Mouse (Mus musculus) MEL (cell line): Measurements from ENCODE around the gene Arel1. TPM values are rescaled to one million over a fixed set of nuclear protein-coding genes. Genes with fewer than 3 reads are reported as not detected.

ENCODE experiments used
- DNase-seq: peaks from one replicate; pipeline ENCODE4 v3.0.0; 2011; ENCODE audit warnings: low read depth, low spot score
- H3K27ac ChIP-seq: 2 replicates; pipeline ENCODE4 v1.5.1; 2012; ENCODE audit warnings: low read depth, mild to moderate bottlenecking, control low read depth, low read length, moderate library complexity; ENCODE audit not compliant: control insufficient read depth
- H3K27me3 ChIP-seq, 2 experiments: fragments of 150-350 bp in 1 of 2; sonication (generic) in 1 of 2; 2 replicates each; pipeline ENCODE4 v1.6.1; 2012; ENCODE audit warnings: low read length in 2 of 2, mild to moderate bottlenecking in 2 of 2, improper control_type of control experiment in 1 of 2, moderate library complexity in 1 of 2; ENCODE audit not compliant: insufficient read depth in 2 of 2, control insufficient read depth in 1 of 2
- H3K36me3 ChIP-seq, 2 experiments: 2 replicates each; pipeline ENCODE4 v1.6.1; 2012 to 2014; ENCODE audit warnings: low read length in 2 of 2, improper control_type of control experiment in 1 of 2, inconsistent platforms in 1 of 2, mild to moderate bottlenecking in 1 of 2; ENCODE audit not compliant: insufficient read depth in 2 of 2, control insufficient read depth in 1 of 2
- H3K4me1 ChIP-seq, 2 experiments: fragments of 150-350 bp in 1 of 2; sonication (generic) in 1 of 2; 2 replicates each; pipeline ENCODE4 v1.6.1; 2012; ENCODE audit warnings: low read length in 2 of 2, improper control_type of control experiment in 1 of 2, mild to moderate bottlenecking in 1 of 2; ENCODE audit not compliant: insufficient read depth in 2 of 2, control insufficient read depth in 1 of 2
- H3K4me3 ChIP-seq, 2 experiments: fragments of 150-350 bp in 1 of 2; sonication (generic) in 1 of 2; 2 replicates each; pipeline ENCODE4 v1.5.1; 2012; ENCODE audit warnings: low read depth in 2 of 2, low read length in 2 of 2, mild to moderate bottlenecking in 2 of 2, moderate library complexity in 2 of 2, control low read depth in 1 of 2, improper control_type of control experiment in 1 of 2; ENCODE audit not compliant: control insufficient read depth in 1 of 2, insufficient read depth in 1 of 2
- H3K79me2 ChIP-seq: 2 replicates; pipeline ENCODE4 v1.6.1; 2012; ENCODE audit warnings: mild to moderate bottlenecking, low read length, moderate library complexity; ENCODE audit not compliant: control insufficient read depth, poor library complexity, insufficient read depth
- H3K9ac ChIP-seq: 2 replicates; pipeline ENCODE4 v1.6.1; 2012; ENCODE audit warnings: low read depth, mild to moderate bottlenecking, control low read depth, low read length, moderate library complexity; ENCODE audit not compliant: control insufficient read depth, poor library complexity, severe bottlenecking
- H3K9me3 ChIP-seq: fragments of 150-350 bp; sonication (generic); replicated peaks from 2 replicates; pipeline ENCODE4 v1.6.1; 2012; ENCODE audit warnings: mild to moderate bottlenecking, low read length, improper control_type of control experiment, moderate library complexity; ENCODE audit not compliant: insufficient read depth
- BHLHE40 ChIP-seq: IDR thresholded peaks from 2 replicates; pipeline ENCODE4 v1.6.1; 2012; ENCODE audit warnings: low read depth, mild to moderate bottlenecking, inconsistent platforms, low read length, improper control_type of control experiment, borderline replicate concordance
- CTCF ChIP-seq, 3 experiments: IDR thresholded peaks in 2 of 3; conservative IDR thresholded peaks in 1 of 3; 2 replicates each; pipeline ENCODE4 v1.5.1; 2011 to 2012; ENCODE audit warnings: low read length in 3 of 3, low read depth in 2 of 3, mild to moderate bottlenecking in 2 of 3, improper control_type of control experiment in 1 of 3, inconsistent platforms in 1 of 3, mixed read lengths in 1 of 3, moderate library complexity in 1 of 3; ENCODE audit not compliant: control insufficient read depth in 1 of 3, insufficient read depth in 1 of 3, poor library complexity in 1 of 3, severe bottlenecking in 1 of 3
- E2F4 ChIP-seq: IDR thresholded peaks from 2 replicates; pipeline ENCODE4 v1.6.1; 2011; ENCODE audit warnings: low read depth, low read length, improper control_type of control experiment, borderline replicate concordance
- EP300 ChIP-seq, 2 experiments: IDR thresholded peaks; 2 replicates each; pipeline ENCODE4 v1.6.1; 2011; ENCODE audit warnings: improper control_type of control experiment in 2 of 2, low read length in 2 of 2, low read depth in 1 of 2, mild to moderate bottlenecking in 1 of 2
- ETS1 ChIP-seq: IDR thresholded peaks from 2 replicates; pipeline ENCODE4 v1.6.1; 2012; ENCODE audit warnings: low read depth, mild to moderate bottlenecking, inconsistent platforms, low read length, improper control_type of control experiment, moderate library complexity
- GABPA ChIP-seq: IDR thresholded peaks from 2 replicates; pipeline ENCODE4 v1.6.1; 2012; ENCODE audit warnings: low read depth, mild to moderate bottlenecking, inconsistent platforms, low read length, improper control_type of control experiment, moderate library complexity
- GATA1 ChIP-seq: IDR thresholded peaks from 2 replicates; pipeline ENCODE4 v1.6.1; 2011; ENCODE audit warnings: low read depth, low read length, improper control_type of control experiment
- HCFC1 ChIP-seq: IDR thresholded peaks from 2 replicates; pipeline ENCODE4 v1.6.1; 2012; ENCODE audit warnings: low read depth, mild to moderate bottlenecking, inconsistent platforms, low read length, improper control_type of control experiment, moderate library complexity
- JUND ChIP-seq: IDR thresholded peaks from 2 replicates; pipeline ENCODE4 v1.6.1; 2011; ENCODE audit warnings: low read depth, mild to moderate bottlenecking, improper control_type of control experiment, low read length
- KAT2A ChIP-seq: conservative IDR thresholded peaks from 2 replicates; pipeline ENCODE4 v1.6.1; 2012; ENCODE audit warnings: low read depth, low read length, improper control_type of control experiment, inconsistent platforms
- MAX ChIP-seq: IDR thresholded peaks from 2 replicates; pipeline ENCODE4 v1.6.1; 2011; ENCODE audit warnings: low read length, improper control_type of control experiment
- MAZ ChIP-seq: IDR thresholded peaks from 2 replicates; pipeline ENCODE4 v1.6.1; 2012; ENCODE audit warnings: low read depth, mild to moderate bottlenecking, inconsistent platforms, low read length, improper control_type of control experiment
- MEF2A ChIP-seq: IDR thresholded peaks from 2 replicates; pipeline ENCODE4 v1.6.1; 2014; ENCODE audit warnings: low read depth, mild to moderate bottlenecking, inconsistent platforms, low read length, improper control_type of control experiment; ENCODE audit not compliant: poor library complexity, insufficient replicate concordance, severe bottlenecking; ENCODE audit errors: extremely low read depth
- MXI1 ChIP-seq: IDR thresholded peaks from 2 replicates; pipeline ENCODE4 v1.6.1; 2011; ENCODE audit warnings: mild to moderate bottlenecking, low read depth, low read length, improper control_type of control experiment
- MYC ChIP-seq: IDR thresholded peaks from 2 replicates; pipeline ENCODE4 v1.6.1; 2011; ENCODE audit warnings: low read depth, mild to moderate bottlenecking, low read length, improper control_type of control experiment, moderate library complexity
- NELFE ChIP-seq: IDR thresholded peaks from 2 replicates; pipeline ENCODE4 v1.6.1; 2011; ENCODE audit warnings: low read depth, low read length, improper control_type of control experiment
- NRF1 ChIP-seq: IDR thresholded peaks from 2 replicates; pipeline ENCODE4 v1.6.1; 2014; ENCODE audit warnings: low read depth, mild to moderate bottlenecking, inconsistent platforms, low read length, improper control_type of control experiment, moderate library complexity; ENCODE audit not compliant: poor library complexity, insufficient read depth, severe bottlenecking
- RAD21 ChIP-seq: IDR thresholded peaks from 2 replicates; pipeline ENCODE4 v1.6.1; 2011; ENCODE audit warnings: mild to moderate bottlenecking, low read depth, low read length, improper control_type of control experiment
- RCOR1 ChIP-seq: IDR thresholded peaks from 2 replicates; pipeline ENCODE4 v1.6.1; 2012; ENCODE audit warnings: low read depth, mild to moderate bottlenecking, inconsistent platforms, low read length, improper control_type of control experiment
- SIN3A ChIP-seq: IDR thresholded peaks from 2 replicates; pipeline ENCODE4 v1.6.1; 2012; ENCODE audit warnings: low read length, improper control_type of control experiment, inconsistent platforms
- SMC3 ChIP-seq: IDR thresholded peaks from 2 replicates; pipeline ENCODE4 v1.6.1; 2011; ENCODE audit warnings: low read depth, low read length, improper control_type of control experiment
- TAL1 ChIP-seq: IDR thresholded peaks from 2 replicates; pipeline ENCODE4 v1.6.1; 2012; ENCODE audit warnings: mild to moderate bottlenecking, inconsistent platforms, low read length, moderate library complexity, mixed read lengths
- TBP ChIP-seq: IDR thresholded peaks from 2 replicates; pipeline ENCODE4 v1.8.0; 2011; ENCODE audit warnings: low read depth, low read length, improper control_type of control experiment
- TCF12 ChIP-seq: IDR thresholded peaks from 2 replicates; pipeline ENCODE4 v1.6.1; 2014; ENCODE audit warnings: low read depth, mild to moderate bottlenecking, inconsistent platforms, low read length, improper control_type of control experiment, moderate library complexity
- USF1 ChIP-seq: IDR thresholded peaks from 2 replicates; pipeline ENCODE4 v1.6.1; 2014; ENCODE audit warnings: low read depth, mild to moderate bottlenecking, inconsistent platforms, low read length, improper control_type of control experiment, moderate library complexity
- ZKSCAN1 ChIP-seq: IDR thresholded peaks from 2 replicates; pipeline ENCODE4 v1.6.1; 2012; ENCODE audit warnings: low read depth, mild to moderate bottlenecking, inconsistent platforms, low read length, improper control_type of control experiment, moderate library complexity
- ZMIZ1 ChIP-seq: IDR thresholded peaks from 2 replicates; pipeline ENCODE4 v1.6.1; 2012; ENCODE audit warnings: low read depth, mild to moderate bottlenecking, inconsistent platforms, low read length, improper control_type of control experiment, moderate library complexity
- ZNF384 ChIP-seq: IDR thresholded peaks from 2 replicates; pipeline ENCODE4 v1.6.1; 2012; ENCODE audit warnings: low read depth, mild to moderate bottlenecking, inconsistent platforms, low read length, improper control_type of control experiment
- polyA plus RNA-seq, 2 experiments: library from polyadenylated mRNA; stranded (reverse) in 1 of 2; unstranded in 1 of 2; fragments of >175 nt in 1 of 2; fragments of >200 nt in 1 of 2; gene quantifications; 2 replicates each; pipeline versions ENCODE4 v1.2.1 to v1.2.4; 2012; ENCODE audit warnings: low replicate concordance in 2 of 2, low read depth in 1 of 2; ENCODE audit not compliant: insufficient read length in 2 of 2, insufficient read depth in 1 of 2, missing spikeins in 1 of 2
- total RNA-seq: library from RNA; depleted of rRNA; stranded (reverse); fragments of 300-350 nt; gene quantifications from 2 replicates; pipeline ENCODE4 v1.2.3, GENCODE M21; 2012

Arel1 gene
- total and polyA plus RNA-seq, 3 experiments = 37.2 to 82.5 (median 45.0) TPM

DNA sequence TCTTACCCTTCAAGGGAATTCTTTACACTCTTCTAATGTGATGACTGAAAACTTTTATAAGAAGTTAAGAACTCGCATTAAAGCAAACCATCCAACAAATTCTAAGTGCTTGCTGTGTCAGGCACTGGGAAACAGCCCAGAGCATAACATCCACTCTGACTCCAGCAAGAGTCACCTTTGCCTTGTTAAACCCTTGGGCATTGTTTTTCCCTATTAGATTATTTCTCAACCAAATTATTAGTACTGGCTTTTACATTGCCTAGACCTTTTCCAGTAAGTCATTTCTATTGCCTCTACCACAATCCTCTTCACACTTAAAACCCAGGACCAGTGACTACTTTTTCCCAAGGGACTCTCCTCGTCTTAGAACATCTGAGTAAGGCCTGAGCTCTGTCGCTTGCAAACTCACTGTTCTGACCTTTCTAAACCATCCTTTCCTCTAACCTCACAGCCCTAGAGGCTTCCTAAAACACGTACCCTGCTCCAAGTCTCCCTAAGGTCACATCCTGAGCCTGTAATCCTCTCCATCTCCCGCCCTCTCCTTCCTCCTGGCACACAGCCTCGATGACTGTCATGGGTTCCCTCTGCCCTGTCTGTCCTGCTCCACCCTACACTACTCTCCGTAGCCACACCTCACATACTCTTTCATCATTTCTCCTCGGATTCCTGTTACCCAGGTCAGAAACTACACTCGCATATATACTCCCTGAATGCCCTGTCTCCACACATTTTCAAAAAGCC, 25.7 kb downstream of the Arel1 start:
- peaks cover 11 to 39% of the 10 kb centered on the region in 2 experiments for H3K36me3 ChIP-seq
- no peaks in the 10 kb centered on the region for H3K27me3 ChIP-seq
- peak overlapping the region; percentile 98 for H3K27ac ChIP-seq
- peaks cover 23 to 42% of the 10 kb centered on the region in 2 experiments for H3K4me1 ChIP-seq
- no peaks in the 10 kb centered on the region for H3K9me3 ChIP-seq
- H3K9ac ChIP-seq = peak overlapping the region; percentile 61
- peak; percentile 70 for DNase-seq
- no peak overlapping the region for H3K4me3 ChIP-seq
- TF ChIP-seq USF1 = no peak
- TF ChIP-seq EP300 (IDR thresholded peaks at IDR 0.05; ENCODE audit: low read depth in 1 of 2, low read length in 2 of 2) = peak in 1 of 2 experiments; percentile 30; a peak in 1 of 4 replicates
- 0 out of 2 replicates have a peak, but pooled peaks have one; percentile 28 for TF ChIP-seq MXI1
- TF ChIP-seq E2F4 = peak; percentile 86; the same call in 1 of the 2 replicates
- no peaks in the 10 kb centered on the region for H3K79me2 ChIP-seq

- Histone ChIP-seq H3K9ac (peak overlapping the region; percentile 61), H3K36me3 (peaks cover 12 to 39% of the 10 kb centered on the region in 2 experiments), H3K27me3 (no peaks in the 10 kb centered on the region), H3K9me3 (no peaks in the 10 kb centered on the region), H3K79me2 (no peaks in the 10 kb centered on the region), H3K27ac (peak overlapping the region; percentile 98), H3K4me1 (peaks cover 23 to 42% of the 10 kb centered on the region in 2 experiments), H3K4me3 (peak overlapping the region in 1 of 2 experiments; percentile 2; a peak in 1 of 4 replicates)
- DNase-seq = peak; percentile 90
- TF ChIP-seq ZNF384 = no peak
- no peak for TF ChIP-seq ZKSCAN1
- TF ChIP-seq RAD21 = no peak
- TF ChIP-seq MEF2A = no peak
- TF ChIP-seq ZMIZ1 = no peak
- TF ChIP-seq BHLHE40 = peak; percentile 83
- TF ChIP-seq SMC3 = no peak
- TF ChIP-seq KAT2A = no peak
- peak; percentile 97 for TF ChIP-seq RCOR1
- TF ChIP-seq JUND = no peak
- no peak for TF ChIP-seq GABPA
- TF ChIP-seq MXI1 = peak; percentile 69
- TF ChIP-seq TBP = peak; percentile 46; the same call in 1 of the 2 replicates
- peak; percentile 90 for TF ChIP-seq MYC
- peak; percentile 42; the same call in 1 of the 2 replicates for TF ChIP-seq NELFE
- TF ChIP-seq MAZ = no peak
- TF ChIP-seq SIN3A = peak; percentile 93
- TF ChIP-seq HCFC1 = no peak
- TF ChIP-seq TCF12 = peak; percentile 97
- peak; percentile 97 to 99 for TF ChIP-seq EP300 (IDR thresholded peaks at IDR 0.05; ENCODE audit: low read depth in 1 of 2, low read length in 2 of 2)
- no peak for TF ChIP-seq CTCF (IDR thresholded peaks at IDR 0.05 in 2 of 3, conservative IDR thresholded peaks at IDR 0.05 in 1 of 3; ENCODE audit: control insufficient read depth in 1 of 3, insufficient read depth in 1 of 3, low read depth in 2 of 3, low read length in 3 of 3, poor library complexity in 1 of 3, severe bottlenecking in 1 of 3)
- peak; percentile 95 for TF ChIP-seq TAL1
- no peak for TF ChIP-seq USF1
- no peak for TF ChIP-seq NRF1
- TF ChIP-seq MAX = peak; percentile 80
- peak; percentile 94 for TF ChIP-seq ETS1
- TF ChIP-seq GATA1 = peak; percentile 98
Measured at GRCm38 (mm10) chr12:84944150-84944812, 26.4 kb downstream of the Arel1 start.
